Mouse (Mus musculus): Measurements from ENCODE around the gene H3f3a. TPM values are rescaled to one million over a fixed set of nuclear protein-coding genes. Genes with fewer than 3 reads are reported as not detected.

H3f3a gene
- polyA plus RNA-seq, 1 experiment from 2014 or later, result 2,131 TPM

DNA sequence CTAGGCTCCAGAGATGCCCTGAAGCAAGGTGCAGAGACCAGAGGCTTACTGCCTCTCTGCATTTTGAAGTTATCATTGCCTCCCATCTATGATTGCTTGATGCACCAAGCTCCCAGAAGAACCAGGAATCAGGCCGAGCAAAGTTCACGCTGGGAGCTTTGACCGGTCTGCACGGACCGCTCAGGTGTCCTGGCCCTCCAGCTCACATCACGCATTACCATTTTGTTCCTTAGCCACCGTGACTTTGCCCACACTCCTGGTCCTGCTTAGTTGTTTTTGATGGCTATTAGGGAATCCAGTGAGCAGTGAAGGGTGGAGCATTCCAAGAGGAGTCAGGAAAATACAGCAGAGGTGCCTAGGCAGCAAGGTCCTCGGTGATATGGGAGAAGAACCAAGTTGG, 33.5 kb downstream of the H3f3a start:
- WGBS, result 88% methylated on average over 8 of the region's 8 CpGs
- H3K4me1 ChIP-seq (ENCODE audit: control insufficient read depth, insufficient read depth, low read length), result peaks cover 25% of the 10 kb centered on the region
- H3K9ac ChIP-seq (ENCODE audit: low read length), result no peak overlapping the region
- no peak overlapping the region for H3K4me2 ChIP-seq (ENCODE audit: low read depth, low read length)
- no peaks in the 10 kb centered on the region for H3K9me3 ChIP-seq (replicated peaks; ENCODE audit: control insufficient read depth, low read length)
- no peaks in the 10 kb centered on the region for H3K27me3 ChIP-seq (ENCODE audit: control insufficient read depth, insufficient read depth, low read length)
- H3K4me3 ChIP-seq (replicated peaks; ENCODE audit: low read length), result no peak overlapping the region
- H3K27ac ChIP-seq (ENCODE audit: low read length), result no peak overlapping the region
- ATAC-seq (ENCODE audit: insufficient read depth, low FRiP score), result no peak
- no peaks in the 10 kb centered on the region for H3K36me3 ChIP-seq (ENCODE audit: control insufficient read depth, insufficient read depth, low read length)

DNA sequence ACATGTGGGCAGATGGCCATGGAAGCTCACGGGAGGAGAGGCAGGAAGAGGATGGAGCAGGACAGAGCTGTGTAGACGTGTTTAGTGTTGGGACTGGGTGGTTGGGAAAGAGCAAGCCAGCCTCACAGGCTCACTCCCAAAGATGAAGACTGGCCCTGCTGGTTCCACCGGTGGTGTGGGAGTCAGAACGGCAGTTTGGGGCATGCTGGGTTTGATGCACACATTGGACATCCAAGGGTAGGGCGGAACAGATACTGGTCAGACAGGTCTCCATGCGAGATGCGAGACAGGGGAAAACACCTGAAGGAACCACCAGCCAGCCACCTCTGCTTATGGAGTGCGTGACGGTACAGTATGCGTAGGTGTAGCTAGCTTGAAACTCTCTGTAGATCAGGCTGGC, 34.8 kb downstream of the H3f3a start:
- Histone ChIP-seq H3K27ac (ENCODE audit: low read length) (peak overlapping the region; percentile 98; the same call in 1 of the 2 replicates), H3K9ac (ENCODE audit: low read length) (no peak overlapping the region), H3K4me2 (ENCODE audit: low read depth, low read length) (peak overlapping the region; percentile 80), H3K4me3 (replicated peaks; ENCODE audit: low read length) (peak overlapping the region; percentile 70; the same call in 1 of the 2 replicates), H3K9me3 (replicated peaks; ENCODE audit: control insufficient read depth, low read length) (peaks cover 3% of the 10 kb centered on the region; the same call in 1 of the 2 replicates), H3K27me3 (ENCODE audit: control insufficient read depth, insufficient read depth, low read length) (no peaks in the 10 kb centered on the region), H3K4me1 (ENCODE audit: control insufficient read depth, insufficient read depth, low read length) (peaks cover 26% of the 10 kb centered on the region), H3K36me3 (ENCODE audit: control insufficient read depth, insufficient read depth, low read length) (no peaks in the 10 kb centered on the region)
- no peak for ATAC-seq (ENCODE audit: insufficient read depth, low FRiP score)
- WGBS, result 75% methylated on average over 10 of the region's 10 CpGs

DNA sequence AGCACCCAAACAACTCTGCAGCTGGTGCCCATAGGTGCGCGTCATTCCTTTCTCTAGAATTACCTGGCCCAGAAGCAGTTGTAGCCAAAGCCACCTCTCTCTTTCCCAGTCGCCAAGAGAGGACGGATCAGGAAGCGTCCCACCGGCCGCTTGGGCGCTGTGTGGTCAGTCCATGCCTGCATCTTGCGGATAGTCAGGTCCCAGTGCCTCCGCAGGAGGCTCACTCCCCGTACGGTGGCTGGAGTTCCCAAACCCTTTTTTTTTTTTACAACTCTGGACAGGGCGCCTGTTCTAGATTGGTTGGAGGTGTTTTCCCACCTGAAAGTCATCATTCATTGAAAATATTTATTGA, 35.4 kb downstream of the H3f3a start:
- H3K4me2 ChIP-seq (ENCODE audit: low read depth, low read length), result peak overlapping the region; percentile 80
- WGBS, result 1% methylated on average over 13 of the region's 13 CpGs
- peak; percentile 26 for ATAC-seq (ENCODE audit: insufficient read depth, low FRiP score)

DNA sequence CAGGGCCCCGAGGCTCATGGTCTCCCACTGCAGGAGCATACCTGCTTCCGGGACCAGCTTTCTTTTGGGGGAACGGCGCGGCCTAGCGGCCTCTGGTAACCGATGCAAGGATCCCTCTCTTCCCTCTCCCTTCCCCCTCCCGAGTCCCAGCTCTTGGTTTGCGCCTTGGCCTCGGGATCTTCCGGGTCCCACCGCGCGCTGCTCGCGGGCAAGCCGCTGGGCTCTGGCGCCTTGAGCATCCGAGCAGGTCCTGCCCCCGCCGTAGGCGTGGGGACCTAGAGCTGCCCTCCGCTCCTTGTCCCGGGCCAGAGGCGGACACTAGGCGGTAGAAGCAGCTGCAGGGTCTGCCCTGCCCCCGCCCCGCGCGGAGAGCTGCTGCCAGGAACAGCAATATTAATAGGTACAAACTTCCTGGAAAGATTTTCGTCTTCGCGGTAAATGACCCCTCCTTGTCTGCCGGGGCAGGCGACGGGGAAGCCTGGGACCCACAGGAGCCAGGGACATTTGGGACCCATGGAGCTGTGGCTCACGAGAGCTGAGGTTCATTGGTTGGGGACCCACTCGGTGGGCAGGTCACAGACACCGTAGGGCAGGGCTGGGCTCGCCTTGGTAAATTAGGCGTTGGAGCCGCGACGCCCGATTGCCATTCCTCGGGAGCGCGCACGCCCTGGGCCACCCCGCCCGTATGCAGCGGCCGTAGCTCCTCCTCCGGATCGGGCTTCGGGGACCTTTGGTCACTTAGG, 35.9 kb downstream of the H3f3a start:
- peak; percentile 90 for ATAC-seq (ENCODE audit: insufficient read depth, low FRiP score)
- H3K4me2 ChIP-seq (ENCODE audit: low read depth, low read length), result peak overlapping the region; percentile 80
- under 1% methylated on average over 56 of the region's 56 CpGs for WGBS
- peak overlapping the region; percentile 93 for H3K9ac ChIP-seq (ENCODE audit: low read length)
- peak overlapping the region; percentile 98 for H3K27ac ChIP-seq (ENCODE audit: low read length)
- H3K27me3 ChIP-seq (ENCODE audit: control insufficient read depth, insufficient read depth, low read length), result no peaks in the 10 kb centered on the region
- peaks cover 3% of the 10 kb centered on the region; the same call in 1 of the 2 replicates for H3K9me3 ChIP-seq (replicated peaks; ENCODE audit: control insufficient read depth, low read length)
- H3K4me3 ChIP-seq (replicated peaks; ENCODE audit: low read length), result peak overlapping the region; percentile 70
- H3K36me3 ChIP-seq (ENCODE audit: control insufficient read depth, insufficient read depth, low read length), result no peaks in the 10 kb centered on the region
- H3K4me1 ChIP-seq (ENCODE audit: control insufficient read depth, insufficient read depth, low read length), result peaks cover 26% of the 10 kb centered on the region

More for the DNA sequence above, 35.4 kb downstream of the H3f3a start:
- Histone ChIP-seq H3K9ac (ENCODE audit: low read length) (peak overlapping the region; percentile 93), H3K36me3 (ENCODE audit: control insufficient read depth, insufficient read depth, low read length) (no peaks in the 10 kb centered on the region), H3K4me1 (ENCODE audit: control insufficient read depth, insufficient read depth, low read length) (peaks cover 26% of the 10 kb centered on the region), H3K4me3 (replicated peaks; ENCODE audit: low read length) (peak overlapping the region; percentile 70), H3K27ac (ENCODE audit: low read length) (peak overlapping the region; percentile 98), H3K9me3 (replicated peaks; ENCODE audit: control insufficient read depth, low read length) (peaks cover 3% of the 10 kb centered on the region; the same call in 1 of the 2 replicates), H3K27me3 (ENCODE audit: control insufficient read depth, insufficient read depth, low read length) (no peaks in the 10 kb centered on the region)

DNA sequence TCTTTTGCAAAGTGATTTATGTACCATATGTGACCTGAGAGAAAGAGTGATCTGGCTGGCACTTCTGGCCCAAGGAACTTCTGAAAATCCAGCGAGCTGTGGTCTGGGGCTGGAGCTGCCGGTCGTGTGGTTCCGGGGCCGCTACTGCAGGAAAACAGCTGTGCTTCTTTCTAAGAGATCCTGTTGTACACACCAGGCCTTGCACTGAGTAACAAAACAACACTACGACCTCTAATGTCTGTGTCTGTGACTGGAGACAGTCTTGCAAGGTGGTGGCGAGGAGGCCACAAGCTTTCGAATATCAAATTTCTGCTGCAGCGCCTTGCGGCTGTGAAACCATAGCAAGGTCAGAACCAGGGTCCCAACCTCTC, 36.5 kb downstream of the H3f3a start:
- ATAC-seq (ENCODE audit: insufficient read depth, low FRiP score), result peak; percentile 6

DNA sequence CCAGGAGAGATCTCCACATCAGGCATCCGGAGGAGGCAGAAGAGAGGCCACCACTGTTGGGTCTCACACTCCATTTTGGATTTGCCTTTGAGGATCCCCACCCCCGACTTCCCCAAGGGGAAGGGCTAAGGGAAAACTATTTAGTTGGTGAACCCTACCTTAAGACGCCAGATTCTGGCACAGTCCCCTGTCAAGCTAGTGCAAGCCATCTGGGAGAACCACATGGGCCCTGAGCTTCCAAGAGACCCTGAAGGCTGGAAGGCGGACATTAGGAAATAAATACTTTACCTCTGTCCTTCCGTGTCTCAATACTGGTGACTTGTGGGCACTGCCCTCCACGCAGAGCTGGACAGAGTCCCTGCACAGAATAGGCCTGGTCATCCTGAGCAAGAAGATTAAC, 37.2 kb downstream of the H3f3a start:
- no peak overlapping the region for H3K4me2 ChIP-seq (ENCODE audit: low read depth, low read length)
- H3K9me3 ChIP-seq (replicated peaks; ENCODE audit: control insufficient read depth, low read length), result peaks cover 3% of the 10 kb centered on the region; the same call in 1 of the 2 replicates
- no peaks in the 10 kb centered on the region for H3K36me3 ChIP-seq (ENCODE audit: control insufficient read depth, insufficient read depth, low read length)
- peak overlapping the region; percentile 21; the same call in 1 of the 2 replicates for H3K27ac ChIP-seq (ENCODE audit: low read length)
- ATAC-seq (ENCODE audit: insufficient read depth, low FRiP score), result no peak
- H3K4me1 ChIP-seq (ENCODE audit: control insufficient read depth, insufficient read depth, low read length), result peaks cover 26% of the 10 kb centered on the region
- H3K27me3 ChIP-seq (ENCODE audit: control insufficient read depth, insufficient read depth, low read length), result no peaks in the 10 kb centered on the region
- no peak overlapping the region for H3K4me3 ChIP-seq (replicated peaks; ENCODE audit: low read length)
- WGBS, result 83% methylated on average over 6 of the region's 6 CpGs
- 0 out of 2 replicates have a peak overlapping the region, but pooled peaks have one; percentile 9 for H3K9ac ChIP-seq (ENCODE audit: low read length)

More for the DNA sequence above, 36.5 kb downstream of the H3f3a start:
- peak overlapping the region; percentile 70 for H3K4me3 ChIP-seq (replicated peaks; ENCODE audit: low read length)
- peaks cover 3% of the 10 kb centered on the region; the same call in 1 of the 2 replicates for H3K9me3 ChIP-seq (replicated peaks; ENCODE audit: control insufficient read depth, low read length)
- H3K36me3 ChIP-seq (ENCODE audit: control insufficient read depth, insufficient read depth, low read length), result no peaks in the 10 kb centered on the region
- H3K4me2 ChIP-seq (ENCODE audit: low read depth, low read length), result peak overlapping the region; percentile 80
- peak overlapping the region; percentile 93 for H3K9ac ChIP-seq (ENCODE audit: low read length)
- H3K4me1 ChIP-seq (ENCODE audit: control insufficient read depth, insufficient read depth, low read length), result peaks cover 26% of the 10 kb centered on the region
- H3K27ac ChIP-seq (ENCODE audit: low read length), result peak overlapping the region; percentile 98
- H3K27me3 ChIP-seq (ENCODE audit: control insufficient read depth, insufficient read depth, low read length), result no peaks in the 10 kb centered on the region
- 2% methylated on average over 10 of the region's 10 CpGs for WGBS

DNA sequence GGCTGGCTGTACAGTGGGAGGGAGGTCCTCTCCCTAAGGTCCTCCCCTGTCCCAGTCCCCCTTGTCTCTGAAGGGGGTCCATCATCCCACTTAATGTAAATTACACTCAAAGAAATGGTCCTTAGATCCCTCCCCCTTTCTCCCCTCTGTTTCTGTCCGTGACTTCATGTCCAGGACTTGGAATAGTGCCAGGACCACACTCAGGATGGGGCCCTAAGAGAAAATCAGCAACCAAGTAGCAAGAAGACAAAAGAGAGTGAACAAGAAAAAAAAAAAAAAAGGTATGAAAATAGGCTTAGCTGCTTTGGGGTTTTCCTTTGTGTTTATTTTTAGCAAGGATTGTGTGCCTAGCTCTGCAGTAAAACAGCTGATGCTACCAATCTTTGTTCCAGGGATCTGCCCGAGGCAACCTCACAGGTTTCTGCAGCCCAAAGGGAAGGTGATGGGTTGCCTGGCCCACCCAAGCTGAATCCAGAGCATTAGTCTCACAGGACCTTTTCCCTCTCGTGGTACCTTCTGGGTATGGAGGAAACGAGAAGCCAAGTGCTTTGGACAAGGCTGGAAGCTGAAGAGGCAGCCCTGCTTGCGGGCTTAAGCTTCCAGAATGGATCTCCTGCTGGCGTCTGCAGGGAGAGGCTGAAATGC, 37.8 kb downstream of the H3f3a start:
- 34% methylated on average over 6 of the region's 6 CpGs for WGBS
- Histone ChIP-seq H3K27ac (ENCODE audit: low read length) (peak overlapping the region; percentile 21; the same call in 1 of the 2 replicates), H3K27me3 (ENCODE audit: control insufficient read depth, insufficient read depth, low read length) (no peaks in the 10 kb centered on the region), H3K4me3 (replicated peaks; ENCODE audit: low read length) (no peak overlapping the region), H3K9ac (ENCODE audit: low read length) (0 out of 2 replicates have a peak overlapping the region, but pooled peaks have one; percentile 9), H3K4me1 (ENCODE audit: control insufficient read depth, insufficient read depth, low read length) (peaks cover 26% of the 10 kb centered on the region), H3K4me2 (ENCODE audit: low read depth, low read length) (no peak overlapping the region), H3K9me3 (replicated peaks; ENCODE audit: control insufficient read depth, low read length) (peaks cover 3% of the 10 kb centered on the region; the same call in 1 of the 2 replicates), H3K36me3 (ENCODE audit: control insufficient read depth, insufficient read depth, low read length) (no peaks in the 10 kb centered on the region)
- ATAC-seq (ENCODE audit: insufficient read depth, low FRiP score), result no peak

DNA sequence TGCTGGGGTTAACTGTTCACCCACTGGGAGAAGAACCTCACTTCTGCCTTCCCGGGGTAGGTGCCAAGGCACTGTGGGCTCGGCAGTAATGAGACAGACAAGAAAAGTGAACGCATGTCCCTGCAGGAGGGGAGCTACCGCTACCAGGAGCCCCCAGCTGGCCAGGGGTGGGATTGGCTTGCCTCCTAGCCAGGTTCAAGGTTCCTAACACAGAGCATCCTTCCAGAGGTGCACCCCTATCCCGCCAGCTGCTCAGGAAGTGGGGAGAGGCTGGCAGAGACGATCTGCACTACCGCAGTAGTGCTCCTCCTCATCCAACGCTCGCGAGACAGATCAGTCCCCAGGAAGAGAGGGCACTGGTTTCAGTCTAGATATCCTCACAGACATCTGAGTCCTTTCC, 38.4 kb downstream of the H3f3a start:
- H3K4me2 ChIP-seq (ENCODE audit: low read depth, low read length), result no peak overlapping the region
- ATAC-seq (ENCODE audit: insufficient read depth, low FRiP score), result no peak
- H3K9me3 ChIP-seq (replicated peaks; ENCODE audit: control insufficient read depth, low read length), result peaks cover 3% of the 10 kb centered on the region; the same call in 1 of the 2 replicates
- no peak overlapping the region for H3K27ac ChIP-seq (ENCODE audit: low read length)
- H3K4me1 ChIP-seq (ENCODE audit: control insufficient read depth, insufficient read depth, low read length), result peaks cover 26% of the 10 kb centered on the region
- H3K9ac ChIP-seq (ENCODE audit: low read length), result no peak overlapping the region
- H3K27me3 ChIP-seq (ENCODE audit: control insufficient read depth, insufficient read depth, low read length), result no peaks in the 10 kb centered on the region
- no peak overlapping the region for H3K4me3 ChIP-seq (replicated peaks; ENCODE audit: low read length)
- H3K36me3 ChIP-seq (ENCODE audit: control insufficient read depth, insufficient read depth, low read length), result no peaks in the 10 kb centered on the region
- 76% methylated on average over 10 of the region's 10 CpGs for WGBS

DNA sequence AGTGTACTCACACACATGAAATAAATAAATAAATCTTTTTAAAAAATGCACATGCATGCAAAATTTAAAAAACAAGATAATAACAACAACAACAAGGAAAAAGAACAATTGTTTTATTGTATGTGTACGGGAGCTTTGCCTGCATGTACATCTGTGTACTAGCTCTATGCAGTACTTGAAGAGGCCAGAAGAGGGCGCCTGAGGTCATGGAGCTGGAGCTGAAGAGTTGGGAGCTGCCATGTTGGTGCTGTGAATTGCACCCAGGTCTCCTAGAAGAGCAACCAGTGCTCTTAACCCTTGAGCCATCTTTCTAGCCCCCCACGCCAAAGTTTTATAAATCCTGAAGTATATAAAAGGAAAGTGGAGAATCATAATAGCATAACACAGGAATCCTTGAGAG, 39.1 kb downstream of the H3f3a start:
- no peak for ATAC-seq (ENCODE audit: insufficient read depth, low FRiP score)
- 62% methylated on average over 3 of the region's 3 CpGs for WGBS
- Histone ChIP-seq H3K36me3 (ENCODE audit: control insufficient read depth, insufficient read depth, low read length) (no peaks in the 10 kb centered on the region), H3K9ac (ENCODE audit: low read length) (no peak overlapping the region), H3K4me2 (ENCODE audit: low read depth, low read length) (no peak overlapping the region), H3K9me3 (replicated peaks; ENCODE audit: control insufficient read depth, low read length) (peaks cover 3% of the 10 kb centered on the region; the same call in 1 of the 2 replicates), H3K27me3 (ENCODE audit: control insufficient read depth, insufficient read depth, low read length) (no peaks in the 10 kb centered on the region), H3K4me3 (replicated peaks; ENCODE audit: low read length) (no peak overlapping the region), H3K4me1 (ENCODE audit: control insufficient read depth, insufficient read depth, low read length) (peaks cover 26% of the 10 kb centered on the region), H3K27ac (ENCODE audit: low read length) (no peak overlapping the region)

Data from stomach, embryonic 16.5 days (tissue).